Mouse (Mus musculus) limb, embryonic 11.5 days (tissue): ENCODE results near the gene Pspn. TPM values are rescaled to one million over a fixed set of nuclear protein-coding genes. Genes with fewer than 3 reads are reported as not detected.

ENCODE experiments used
- ATAC-seq: fragments of 200-750 bp; cut with Nextera tagmentation; 2 replicates; pipeline ENCODE4 v1.8.0; 2017; ENCODE audit warnings: low read depth; ENCODE audit not compliant: insufficient number of reproducible peaks, low FRiP score, low TSS enrichment
- DNase-seq: peaks from one replicate; pipeline ENCODE4 v3.0.0-alpha.2; 2015; ENCODE audit warnings: low spot score
- H3K27ac ChIP-seq: fragments of 300-500 bp; sonication (generic); replicated peaks from 2 replicates; pipeline ENCODE4 v1.5.1; 2014; ENCODE audit warnings: low read depth, mild to moderate bottlenecking, low read length
- H3K27me3 ChIP-seq: fragments of 300-500 bp; sonication (generic); 2 replicates; pipeline ENCODE4 v1.6.1; 2014; ENCODE audit warnings: mild to moderate bottlenecking, low read length, mixed read lengths; ENCODE audit not compliant: control insufficient read depth, insufficient read depth
- H3K36me3 ChIP-seq: fragments of 300-500 bp; sonication (generic); 2 replicates; pipeline ENCODE4 v1.6.1; 2014; ENCODE audit warnings: mild to moderate bottlenecking, low read length, moderate library complexity, mixed read lengths; ENCODE audit not compliant: control insufficient read depth, insufficient read depth
- H3K4me1 ChIP-seq: fragments of 300-500 bp; sonication (generic); 2 replicates; pipeline ENCODE4 v1.6.1; 2014; ENCODE audit warnings: low read length, mixed read lengths; ENCODE audit not compliant: control insufficient read depth, insufficient read depth
- H3K4me2 ChIP-seq: fragments of 300-500 bp; sonication (generic); 2 replicates; pipeline ENCODE4 v1.6.1; 2014; ENCODE audit warnings: low read depth, mild to moderate bottlenecking, moderate library complexity; ENCODE audit not compliant: severe bottlenecking
- H3K4me3 ChIP-seq: fragments of 300-500 bp; sonication (generic); 2 replicates; pipeline ENCODE4 v1.5.1; 2014; ENCODE audit warnings: low read depth, low read length
- H3K9ac ChIP-seq: fragments of 300-500 bp; sonication (generic); 2 replicates; pipeline ENCODE4 v1.6.1; 2014; ENCODE audit warnings: mild to moderate bottlenecking, low read length
- H3K9me3 ChIP-seq: fragments of 300-500 bp; sonication (generic); 2 replicates; pipeline ENCODE4 v1.6.1; 2016; ENCODE audit warnings: low read length; ENCODE audit not compliant: control insufficient read depth
- WGBS: fragments of 180-500 bp; shearing (Covaris S2); extraction: QIAGEN DNeasy Blood & Tissue Kit; methylation state at CpG from one replicate; pipeline ENCODE4 v1.1.7; 2014; 5-methylcytosine and 5-hydroxymethylcytosine counted together
- polyA plus RNA-seq: library from polyadenylated mRNA; unstranded; fragments of >200 nt; fragmentation: Nextera tagmentation; extraction: Ambion mirVana; gene quantifications from 2 replicates; pipeline ENCODE4 v1.2.1, GENCODE M21; 2014

Pspn gene
- polyA plus RNA-seq, 1 experiment from 2014 or later: 0.72 TPM

DNA sequence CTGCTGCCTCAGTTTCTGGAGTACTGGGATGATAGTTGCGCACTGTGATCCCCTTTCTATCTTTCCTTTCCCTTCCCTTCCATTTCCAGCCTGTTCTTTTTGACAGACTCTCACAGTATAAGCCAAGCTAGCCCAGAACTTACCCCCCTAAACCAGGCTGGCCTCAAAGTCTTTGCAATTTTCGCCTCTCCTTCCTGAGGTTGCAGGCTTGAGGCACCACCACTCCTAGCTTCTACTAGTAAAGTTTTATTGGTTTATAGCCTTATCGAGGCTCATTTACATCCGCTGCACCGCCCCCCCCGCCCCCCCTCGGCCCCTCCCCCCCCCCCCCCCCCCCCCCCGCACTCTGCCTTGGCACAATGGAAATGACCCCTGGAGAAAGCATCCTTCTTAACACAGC lies 20.3 kb downstream of the Pspn start:
- Histone ChIP-seq H3K4me1 (no peaks in the 10 kb centered on the region), H3K27me3 (no peaks in the 10 kb centered on the region), H3K4me2 (no peak overlapping the region), H3K36me3 (no peaks in the 10 kb centered on the region), H3K9ac (no peak overlapping the region), H3K9me3 (no peaks in the 10 kb centered on the region), H3K27ac (no peak overlapping the region), H3K4me3 (no peak overlapping the region)
- no peak for DNase-seq
- ATAC-seq: no peak
- 25% methylated on average over 6 of the region's 8 CpGs for WGBS

DNA sequence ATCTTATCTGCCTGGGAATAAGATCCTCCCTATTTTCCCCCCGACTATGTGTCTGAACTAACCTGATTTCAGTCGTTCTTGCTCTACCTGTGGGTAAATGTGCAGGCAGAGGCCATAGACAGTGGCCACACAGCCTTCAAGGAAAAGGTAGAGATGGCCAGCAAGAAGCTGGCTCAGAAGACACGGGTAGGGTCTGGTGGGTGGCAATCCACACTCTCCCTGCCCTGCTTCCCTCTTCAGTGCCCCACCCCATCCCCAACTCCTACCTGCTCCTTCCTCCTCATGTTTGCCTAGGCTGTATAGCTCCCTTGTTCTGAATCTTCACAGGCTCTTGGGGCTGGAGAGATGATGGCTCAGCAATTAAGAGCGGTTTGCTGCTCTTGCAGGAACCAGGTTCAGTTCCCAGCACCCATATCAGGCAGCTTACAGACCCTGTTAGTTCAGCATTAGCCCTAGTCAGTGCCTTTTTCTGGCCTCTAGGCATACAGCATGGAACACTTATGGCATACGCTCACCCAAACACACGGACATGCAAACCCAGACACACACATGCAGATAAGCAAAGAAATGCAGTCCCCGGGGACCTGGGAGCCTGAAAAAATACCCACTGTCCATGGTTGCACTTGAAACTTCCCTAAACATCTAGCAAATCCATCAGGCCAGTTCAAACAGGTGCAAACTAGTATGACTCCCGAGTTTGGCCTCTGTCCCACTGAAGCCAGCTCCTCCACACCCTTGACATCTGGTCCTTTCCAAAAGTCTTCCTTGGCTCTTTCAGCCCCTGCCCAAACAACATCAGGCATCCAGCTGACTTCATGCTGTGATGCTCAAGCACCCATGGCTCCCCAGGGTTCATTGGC lies 23.1 kb downstream of the Pspn start:
- no peak overlapping the region for H3K4me2 ChIP-seq
- no peak for ATAC-seq
- H3K36me3 ChIP-seq: no peaks in the 10 kb centered on the region
- 81% methylated on average over 8 of the region's 8 CpGs for WGBS
- H3K27me3 ChIP-seq: no peaks in the 10 kb centered on the region
- H3K9me3 ChIP-seq: no peaks in the 10 kb centered on the region
- no peak for DNase-seq
- no peak overlapping the region for H3K9ac ChIP-seq
- no peaks in the 10 kb centered on the region for H3K4me1 ChIP-seq
- H3K4me3 ChIP-seq: no peak overlapping the region
- no peak overlapping the region for H3K27ac ChIP-seq

DNA sequence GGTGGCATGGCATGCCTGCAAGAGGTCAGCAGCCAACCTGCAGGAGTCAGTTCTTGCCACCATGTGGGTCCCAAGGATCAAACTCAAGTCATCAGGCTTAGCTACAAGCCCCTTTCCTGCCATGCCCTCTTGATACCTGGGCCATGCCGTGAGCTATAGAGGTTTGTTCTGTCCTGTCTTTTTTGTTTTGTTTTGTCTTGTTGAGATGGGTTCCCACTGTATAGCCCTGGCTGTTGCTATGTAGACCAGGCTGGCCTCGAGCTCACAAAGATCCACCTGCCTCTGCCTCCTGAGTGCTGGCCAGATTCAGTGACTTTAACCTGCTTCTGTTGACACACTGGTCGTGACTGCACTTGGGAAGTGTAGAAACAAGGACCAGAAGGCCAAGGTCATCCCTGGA lies 24.4 kb downstream of the Pspn start:
- Histone ChIP-seq H3K4me3 (no peak overlapping the region), H3K36me3 (no peaks in the 10 kb centered on the region), H3K4me1 (no peaks in the 10 kb centered on the region), H3K27me3 (no peaks in the 10 kb centered on the region), H3K4me2 (no peak overlapping the region), H3K27ac (no peak overlapping the region), H3K9ac (no peak overlapping the region), H3K9me3 (no peaks in the 10 kb centered on the region)
- WGBS: 84% methylated on average over 3 of the region's 3 CpGs
- no peak for ATAC-seq
- DNase-seq: no peak

DNA sequence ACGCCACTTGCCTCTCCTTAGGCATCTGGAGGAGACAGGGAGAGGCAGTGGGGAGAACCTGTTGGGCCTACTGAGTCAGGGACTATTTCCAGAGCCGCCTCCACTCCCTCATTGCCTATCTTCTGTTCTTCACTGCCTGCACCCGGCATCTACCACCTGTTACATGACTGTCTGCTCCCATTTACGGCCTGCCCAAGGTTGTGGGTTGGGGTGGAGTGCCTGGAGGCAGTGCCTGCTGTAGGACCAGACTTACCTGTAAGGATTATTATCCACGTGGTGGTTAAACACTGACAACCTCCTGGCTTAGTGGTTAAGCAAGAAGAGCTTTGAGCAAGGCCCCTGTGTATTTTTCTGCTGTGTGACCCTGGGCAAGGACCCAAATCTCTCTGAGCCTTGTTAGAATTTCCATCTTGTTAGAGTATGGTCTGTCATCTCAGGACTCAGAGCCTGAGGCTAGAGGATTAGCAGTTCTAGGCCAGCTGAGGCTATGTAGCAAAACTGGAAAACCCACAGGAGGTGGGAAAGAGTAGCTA lies 25.0 kb downstream of the Pspn start:
- DNase-seq (no peak), ATAC-seq (no peak)
- WGBS: 79% methylated on average over 5 of the region's 5 CpGs
- H3K27ac ChIP-seq: no peak overlapping the region
- H3K4me1 ChIP-seq: no peaks in the 10 kb centered on the region
- H3K4me2 ChIP-seq: no peak overlapping the region
- no peaks in the 10 kb centered on the region for H3K27me3 ChIP-seq
- H3K36me3 ChIP-seq: no peaks in the 10 kb centered on the region
- no peak overlapping the region for H3K9ac ChIP-seq
- no peaks in the 10 kb centered on the region for H3K9me3 ChIP-seq
- no peak overlapping the region for H3K4me3 ChIP-seq

DNA sequence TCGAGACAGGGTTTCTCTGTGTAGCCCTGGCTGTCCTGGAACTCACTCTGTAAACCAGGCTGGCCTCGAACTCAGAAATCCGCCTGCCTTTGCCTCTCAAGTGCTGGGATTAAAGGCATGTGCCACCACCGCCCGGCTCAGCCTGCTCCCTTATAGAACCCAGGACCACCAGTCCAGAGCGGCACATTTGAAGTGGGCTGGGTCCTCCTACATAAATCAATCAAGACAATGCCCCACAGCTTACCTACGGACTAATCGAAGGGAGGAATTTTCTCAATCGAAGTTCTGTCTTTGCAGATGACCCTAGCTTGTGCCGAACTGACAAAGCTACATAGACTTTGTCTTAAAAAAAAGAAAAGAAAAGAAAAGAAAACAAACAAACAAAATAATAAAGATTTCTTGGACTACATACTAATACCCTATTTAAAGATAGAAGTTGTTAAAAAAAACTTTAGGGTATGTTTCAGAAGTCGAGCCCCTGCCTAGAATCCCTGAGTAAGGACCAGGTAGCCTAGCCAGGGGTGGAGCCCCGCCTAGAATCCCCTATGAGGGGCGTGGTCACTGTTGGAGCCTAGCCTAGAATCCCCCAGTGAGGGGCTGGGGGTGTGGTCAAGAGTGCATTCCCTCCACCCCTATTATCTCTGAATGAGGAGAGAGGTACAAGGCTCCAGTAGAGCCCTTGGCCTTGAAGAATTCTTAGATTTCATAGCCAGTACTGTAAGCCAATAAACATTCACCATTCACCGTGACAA lies 25.7 kb downstream of the Pspn start:
- DNase-seq (no peak), ATAC-seq (no peak)
- no peak overlapping the region for H3K9ac ChIP-seq
- H3K4me2 ChIP-seq: no peak overlapping the region
- no peak overlapping the region for H3K4me3 ChIP-seq
- H3K27ac ChIP-seq: no peak overlapping the region
- H3K36me3 ChIP-seq: no peaks in the 10 kb centered on the region
- no peaks in the 10 kb centered on the region for H3K9me3 ChIP-seq
- no peaks in the 10 kb centered on the region for H3K27me3 ChIP-seq
- no peaks in the 10 kb centered on the region for H3K4me1 ChIP-seq
- 60% methylated on average over 13 of the region's 14 CpGs for WGBS

DNA sequence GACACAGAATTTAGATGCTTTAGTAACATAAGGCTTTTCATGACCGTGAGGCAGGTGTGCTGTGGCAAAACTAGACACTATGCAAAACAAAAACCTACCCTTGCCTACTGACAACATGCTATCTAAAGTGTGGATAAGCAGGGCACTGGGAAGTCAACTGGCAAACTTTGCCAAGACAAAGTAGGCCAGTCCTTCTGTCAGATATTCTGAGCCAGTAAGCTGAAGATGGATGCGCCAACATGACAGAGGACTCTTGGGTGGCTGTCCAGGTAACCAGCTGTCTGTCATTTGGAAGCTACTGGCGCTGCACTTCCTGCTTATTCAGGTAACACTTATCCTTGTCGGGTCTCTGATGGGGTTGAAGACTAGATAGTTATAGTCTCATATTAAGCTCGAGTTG lies 29.7 kb downstream of the Pspn start:
- Histone ChIP-seq H3K9me3 (no peaks in the 10 kb centered on the region), H3K27me3 (no peaks in the 10 kb centered on the region), H3K4me1 (no peaks in the 10 kb centered on the region), H3K9ac (no peak overlapping the region), H3K27ac (no peak overlapping the region), H3K4me3 (no peak overlapping the region), H3K4me2 (no peak overlapping the region), H3K36me3 (no peaks in the 10 kb centered on the region)
- DNase-seq (no peak), ATAC-seq (no peak)
- WGBS: 67% methylated on average over 5 of the region's 5 CpGs

DNA sequence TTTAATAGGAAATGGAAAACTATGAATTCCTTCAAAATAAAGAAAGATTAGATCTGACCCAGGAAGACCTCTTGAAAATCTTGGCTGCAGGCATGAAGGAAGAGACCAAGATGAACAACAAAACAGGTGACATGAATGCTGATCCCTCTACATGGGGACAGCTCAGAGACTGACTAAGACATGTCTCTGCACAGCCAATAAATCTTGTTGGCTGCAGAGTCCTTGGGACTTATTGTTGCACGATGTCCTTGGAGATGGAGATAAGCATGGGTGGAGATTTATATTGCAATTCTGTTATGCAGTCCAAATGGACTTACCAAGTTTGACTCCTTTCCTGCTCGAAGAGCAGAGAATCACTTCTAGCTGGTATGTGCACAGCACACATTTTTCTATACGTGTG lies 30.5 kb downstream of the Pspn start:
- Histone ChIP-seq H3K27me3 (no peaks in the 10 kb centered on the region), H3K4me2 (no peak overlapping the region), H3K4me3 (no peak overlapping the region), H3K36me3 (no peaks in the 10 kb centered on the region), H3K27ac (no peak overlapping the region), H3K4me1 (no peaks in the 10 kb centered on the region), H3K9me3 (no peaks in the 10 kb centered on the region), H3K9ac (no peak overlapping the region)
- ATAC-seq (no peak), DNase-seq (no peak)
- WGBS: 64% methylated on average over 3 of the region's 3 CpGs

DNA sequence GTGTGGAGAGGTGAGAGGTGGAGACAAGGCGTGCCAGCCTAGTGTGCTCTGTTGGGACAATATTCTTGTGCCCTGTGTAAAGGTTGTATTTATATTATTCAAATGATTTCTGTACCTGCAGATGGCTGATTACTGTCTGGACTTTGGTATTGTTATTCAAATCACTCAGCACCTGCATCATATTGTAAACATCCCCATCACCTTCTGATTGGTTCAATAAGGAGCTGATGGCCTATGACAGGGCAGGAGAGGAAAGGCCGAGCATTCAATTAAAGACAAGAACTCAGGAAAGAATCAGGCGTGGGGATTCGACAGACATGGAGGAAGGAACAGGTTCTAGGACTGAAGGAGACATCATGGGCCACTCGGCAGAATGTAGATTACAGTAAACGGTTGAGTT lies 36.2 kb downstream of the Pspn start:
- Histone ChIP-seq H3K27me3 (no peaks in the 10 kb centered on the region), H3K27ac (no peak overlapping the region), H3K4me1 (no peaks in the 10 kb centered on the region), H3K9ac (no peak overlapping the region), H3K4me3 (no peak overlapping the region), H3K9me3 (no peaks in the 10 kb centered on the region), H3K36me3 (no peaks in the 10 kb centered on the region), H3K4me2 (no peak overlapping the region)
- no peak for ATAC-seq
- no peak for DNase-seq
- 74% methylated on average over 6 of the region's 6 CpGs for WGBS
